Mouse (Mus musculus) embryonic facial prominence, embryonic 10.5 days (tissue): ENCODE results near the gene Srf. TPM values are rescaled to one million over a fixed set of nuclear protein-coding genes. Genes with fewer than 3 reads are reported as not detected.

Experiments used
- DNase-seq: peaks from one replicate; pipeline ENCODE4 v3.0.0-alpha.2; 2017; ENCODE audit warnings: low spot score
- H3K27ac ChIP-seq: fragments of 300-500 bp; sonication (generic); replicated peaks from 2 replicates; pipeline ENCODE4 v1.5.1; 2016; ENCODE audit warnings: mild to moderate bottlenecking
- H3K27me3 ChIP-seq: fragments of 300-500 bp; sonication (generic); replicated peaks from 2 replicates; pipeline ENCODE4 v1.6.1; 2016; ENCODE audit warnings: low read depth, mild to moderate bottlenecking; ENCODE audit not compliant: poor library complexity, severe bottlenecking
- H3K36me3 ChIP-seq: fragments of 300-500 bp; sonication (generic); replicated peaks from 2 replicates; pipeline ENCODE4 v1.6.1; 2016; ENCODE audit warnings: mild to moderate bottlenecking, moderate library complexity
- H3K4me1 ChIP-seq: fragments of 300-500 bp; sonication (generic); 2 replicates; pipeline ENCODE4 v1.6.1; 2016
- H3K4me3 ChIP-seq: fragments of 300-500 bp; sonication (generic); 2 replicates; pipeline ENCODE4 v1.5.1; 2016; ENCODE audit warnings: mild to moderate bottlenecking, moderate library complexity
- H3K9me3 ChIP-seq: fragments of 300-500 bp; sonication (generic); 2 replicates; pipeline ENCODE4 v1.6.1; 2016; ENCODE audit warnings: mild to moderate bottlenecking
- WGBS: fragments of 180-500 bp; shearing (Covaris S2); methylation state at CpG from one replicate; pipeline ENCODE4 v1.1.7; 2016; 5-methylcytosine and 5-hydroxymethylcytosine counted together
- polyA plus RNA-seq: library from polyadenylated mRNA; unstranded; fragments of >200 nt; fragmentation: Nextera tagmentation; extraction: Ambion mirVana; gene quantifications from 2 replicates; pipeline ENCODE4 v1.2.1, GENCODE M21; 2016

Srf gene
- polyA plus RNA-seq, 1 experiment from 2014 or later = 5.6 TPM

DNA sequence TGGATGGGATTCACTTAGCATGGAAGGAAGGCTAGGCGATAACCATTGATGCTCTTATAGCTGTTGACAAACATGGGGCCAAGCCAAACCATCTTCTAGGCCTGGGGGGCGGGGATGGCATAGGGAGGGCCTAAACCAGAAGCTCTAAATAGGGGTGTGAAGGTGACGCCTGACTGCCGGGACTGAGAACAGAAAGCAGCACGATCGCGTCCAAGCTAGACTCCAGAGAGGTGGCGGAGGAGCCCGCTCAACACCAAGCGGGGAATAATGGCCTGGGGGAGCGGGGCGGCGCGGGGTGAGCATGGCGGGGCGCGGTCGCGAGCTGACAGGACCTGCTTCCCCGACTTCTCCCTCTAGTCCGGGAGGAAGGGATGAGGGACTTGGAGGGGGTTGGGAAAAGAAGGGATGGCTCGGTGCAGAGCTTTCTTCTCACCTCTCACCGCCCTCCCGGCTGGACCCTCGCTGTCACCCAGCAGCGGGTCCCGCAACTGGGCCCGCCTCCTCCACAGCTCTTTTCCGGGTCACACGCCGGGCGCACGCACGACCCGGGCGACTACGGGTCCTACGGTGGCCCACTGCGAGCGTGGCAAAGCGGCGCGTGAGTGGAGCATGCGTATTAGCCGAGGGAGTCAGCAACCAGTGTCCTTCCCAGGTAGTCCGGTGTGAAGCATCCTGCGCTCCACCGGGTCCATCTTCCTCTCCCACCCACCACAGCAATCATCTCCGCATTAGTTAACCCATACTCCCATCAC is 10.0 kb downstream of the Srf start, which contains the start of gene Cul9:
Cul9 (minus strand) TSS at position 576 of the 752 bp plus-strand sequence.
- peak; percentile 77 for DNase-seq
- Histone ChIP-seq H3K4me3 (peak within 1 kb of the TSS; percentile 75), H3K4me1 (peaks cover 39% of the 10 kb centered on the region), H3K27me3 (peaks cover 56% of the 10 kb centered on the region), H3K27ac (peak within 1 kb of the TSS; percentile 58), H3K36me3 (peaks cover 41% of the 10 kb centered on the region), H3K9me3 (no peaks in the 10 kb centered on the region)
- WGBS = 2% methylated on average over 49 of the region's 49 CpGs

DNA sequence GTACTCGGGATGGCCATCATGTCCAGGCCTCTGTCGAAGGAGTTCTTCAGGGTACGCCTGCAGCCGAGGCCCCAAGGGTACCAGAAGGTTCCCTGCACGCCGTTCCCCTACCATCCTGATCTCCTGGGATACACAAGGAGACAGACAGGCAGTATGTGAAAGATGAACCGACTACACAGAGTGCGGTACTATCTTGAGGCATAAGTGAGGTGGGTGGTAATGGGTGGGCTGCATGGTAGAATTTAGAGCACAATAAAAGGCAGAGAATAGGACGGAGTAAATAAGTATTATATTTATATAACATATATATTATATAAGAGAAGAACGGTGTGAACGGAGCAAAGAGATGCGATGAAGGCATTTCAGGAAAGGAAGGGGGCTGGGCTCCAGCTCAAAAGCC is 12.3 kb downstream of the Srf start:
- peaks cover 69% of the 10 kb centered on the region for H3K27me3 ChIP-seq
- H3K36me3 ChIP-seq = peaks cover 23% of the 10 kb centered on the region
- no peak for DNase-seq
- H3K27ac ChIP-seq = no peak overlapping the region
- H3K4me3 ChIP-seq = no peak overlapping the region
- no peaks in the 10 kb centered on the region for H3K9me3 ChIP-seq
- 92% methylated on average over 12 of the region's 12 CpGs for WGBS
- peaks cover 43% of the 10 kb centered on the region for H3K4me1 ChIP-seq

DNA sequence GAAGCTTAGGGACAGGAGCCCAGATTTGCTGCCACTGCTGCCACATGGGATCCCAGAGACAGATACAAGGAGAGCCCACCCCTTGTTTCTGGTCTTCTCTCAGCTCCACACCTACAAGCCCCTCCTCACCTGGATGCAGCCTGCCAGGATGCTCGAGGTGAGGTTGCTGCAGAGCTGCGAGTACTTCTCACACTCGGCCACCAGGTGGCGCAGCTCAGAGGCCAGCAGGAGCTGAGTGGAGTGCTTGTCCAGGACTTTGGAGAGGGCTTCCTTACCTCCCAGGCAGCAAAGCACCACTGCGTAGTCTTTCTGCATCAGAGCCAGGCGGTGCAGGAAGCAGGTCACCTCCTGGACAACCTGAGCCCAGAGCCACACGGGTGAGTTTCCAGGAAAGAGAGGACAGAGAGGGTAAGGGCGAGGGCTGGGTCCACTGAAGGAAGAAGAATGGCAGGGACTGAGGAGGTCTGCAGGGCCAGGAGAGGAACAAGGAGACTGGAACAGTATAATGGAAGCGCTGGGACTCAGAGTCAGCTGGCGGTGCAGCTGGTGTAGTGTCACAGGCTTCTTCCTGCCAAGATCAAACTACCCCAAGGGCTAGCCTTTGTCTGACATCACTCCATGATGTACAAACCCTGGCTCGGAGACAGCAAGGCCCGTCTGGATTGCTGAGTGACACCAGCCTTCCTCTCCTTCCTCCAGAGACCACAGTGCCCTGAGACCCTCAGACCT is 30.2 kb downstream of the Srf start:
- Histone ChIP-seq H3K36me3 (no peaks in the 10 kb centered on the region), H3K27me3 (peaks cover 27% of the 10 kb centered on the region), H3K9me3 (no peaks in the 10 kb centered on the region), H3K4me1 (peaks cover 26% of the 10 kb centered on the region), H3K27ac (no peak overlapping the region), H3K4me3 (no peak overlapping the region)
- 38% methylated on average over 12 of the region's 12 CpGs for WGBS
- peak; percentile 86 for DNase-seq

DNA sequence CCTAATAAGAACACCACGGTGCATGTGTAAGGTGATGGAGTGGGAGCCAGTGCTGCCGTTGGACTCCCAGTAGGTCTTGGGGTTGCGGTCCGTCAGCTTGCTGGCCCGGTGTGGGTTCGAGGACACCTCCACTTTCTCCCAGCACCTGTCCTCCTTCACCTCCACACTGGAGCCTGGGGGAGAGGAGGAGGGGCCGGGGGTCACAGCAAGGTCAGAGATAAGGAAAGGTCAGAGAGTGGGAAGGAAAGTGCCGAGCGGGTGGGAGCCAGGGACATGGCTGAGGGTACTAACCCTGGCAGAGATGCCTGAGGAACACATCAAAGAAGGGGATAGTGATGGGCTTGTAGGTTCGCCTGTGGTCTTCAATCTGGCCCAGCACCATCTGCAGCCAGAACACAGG is 30.9 kb downstream of the Srf start:
- H3K36me3 ChIP-seq = no peaks in the 10 kb centered on the region
- no peak for DNase-seq
- H3K9me3 ChIP-seq = no peaks in the 10 kb centered on the region
- 86% methylated on average over 10 of the region's 10 CpGs for WGBS
- no peak overlapping the region for H3K27ac ChIP-seq
- H3K27me3 ChIP-seq = peaks cover 33% of the 10 kb centered on the region
- no peak overlapping the region for H3K4me3 ChIP-seq
- peaks cover 33% of the 10 kb centered on the region for H3K4me1 ChIP-seq

DNA sequence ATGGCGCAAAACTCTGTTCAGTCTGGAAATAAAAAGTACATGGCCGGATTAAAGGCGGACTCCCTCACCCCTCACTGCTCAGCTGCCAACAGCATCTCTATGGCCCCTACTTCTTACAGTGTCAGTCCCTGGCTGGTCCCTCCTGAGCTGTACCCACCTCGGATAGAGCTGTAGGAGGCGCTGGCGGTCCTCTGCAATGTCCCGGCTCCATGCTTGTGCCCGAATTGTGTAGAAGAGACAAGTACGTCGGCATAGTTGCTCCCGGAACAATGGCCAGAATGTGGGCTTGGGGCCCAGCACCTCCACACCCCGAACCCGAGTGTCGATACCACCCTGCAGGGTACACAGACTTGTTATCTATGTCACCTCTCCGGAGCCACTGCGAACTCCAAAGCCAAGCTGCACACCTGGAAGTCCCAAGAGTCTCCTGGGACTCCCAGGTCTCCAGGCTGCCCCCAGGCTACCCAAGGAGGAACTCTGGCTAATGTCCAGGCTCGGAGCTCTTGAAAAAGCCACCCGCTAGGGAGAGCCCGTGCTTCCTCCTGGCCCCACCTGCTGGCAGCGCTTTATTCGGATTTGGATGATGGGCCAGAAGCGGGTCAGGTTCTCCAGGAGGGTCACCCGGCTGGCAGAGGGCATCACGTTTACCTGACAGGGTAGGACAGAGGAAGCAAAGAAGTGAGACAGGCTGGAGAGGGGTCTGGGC is 33.9 kb downstream of the Srf start:
- DNase-seq = no peak
- Histone ChIP-seq H3K27me3 (peaks cover 48% of the 10 kb centered on the region), H3K9me3 (no peaks in the 10 kb centered on the region), H3K4me1 (peaks cover 39% of the 10 kb centered on the region), H3K36me3 (no peaks in the 10 kb centered on the region), H3K4me3 (peak overlapping the region; percentile 8; the same call in 1 of the 2 replicates), H3K27ac (no peak overlapping the region)
- WGBS = 35% methylated on average over 24 of the region's 24 CpGs

DNA sequence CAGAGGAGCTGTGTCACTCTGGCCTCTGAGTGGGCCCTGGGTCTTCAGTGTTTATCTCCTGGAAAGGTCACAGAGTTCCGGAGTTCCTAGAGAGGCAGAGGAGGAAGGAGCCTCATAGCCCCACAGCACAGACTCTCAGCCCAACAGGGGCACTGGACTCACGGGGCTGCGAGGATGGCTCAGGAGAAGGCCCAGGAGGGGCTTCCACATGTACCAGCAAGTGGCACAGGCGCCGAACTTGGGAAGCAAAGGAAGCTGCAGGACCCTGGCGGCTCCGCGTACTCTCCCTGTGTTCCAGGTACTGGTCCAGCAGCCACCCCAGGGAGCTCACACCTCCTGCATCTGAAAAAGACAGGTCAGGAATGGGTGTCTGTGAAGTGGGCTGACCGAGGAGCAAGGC is 34.8 kb downstream of the Srf start:
- Histone ChIP-seq H3K27me3 (peaks cover 48% of the 10 kb centered on the region), H3K36me3 (no peaks in the 10 kb centered on the region), H3K4me3 (peak overlapping the region; percentile 46), H3K27ac (0 out of 2 replicates have a peak overlapping the region, but pooled peaks have one; percentile 63), H3K9me3 (no peaks in the 10 kb centered on the region), H3K4me1 (peaks cover 35% of the 10 kb centered on the region)
- WGBS = 77% methylated on average over 9 of the region's 9 CpGs
- DNase-seq = no peak

DNA sequence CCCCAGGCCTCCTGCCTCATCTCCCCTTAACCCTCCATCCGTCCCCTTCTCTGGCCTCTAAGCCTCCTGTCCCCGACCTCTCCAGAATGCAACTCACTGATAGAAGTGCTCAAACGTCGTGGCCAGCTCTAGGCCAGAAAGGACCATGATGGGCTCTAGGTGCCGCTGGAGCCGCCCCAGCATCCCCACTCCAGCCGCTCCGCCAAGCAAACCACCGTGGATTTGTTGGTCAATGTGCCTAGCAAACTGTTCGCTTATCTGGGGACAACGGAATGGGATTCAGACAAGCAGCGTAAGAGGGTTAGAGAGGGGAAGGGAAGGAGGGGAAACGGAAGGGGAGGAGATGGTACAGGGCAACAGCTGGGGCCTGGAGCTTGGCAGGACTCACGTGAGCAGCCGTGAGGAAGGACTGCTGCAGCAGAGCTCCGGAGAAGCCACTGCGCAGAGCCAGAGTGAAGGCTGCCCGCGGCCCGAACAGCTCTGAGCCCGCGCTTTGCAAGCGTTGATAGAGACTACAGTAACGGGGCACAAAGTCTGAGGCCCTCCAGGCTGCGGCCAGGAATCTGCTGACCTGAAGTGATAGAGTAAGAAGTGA is 35.5 kb downstream of the Srf start:
- Histone ChIP-seq H3K4me1 (peaks cover 29% of the 10 kb centered on the region), H3K27ac (peak overlapping the region; percentile 63), H3K9me3 (no peaks in the 10 kb centered on the region), H3K27me3 (peaks cover 48% of the 10 kb centered on the region), H3K4me3 (peak overlapping the region; percentile 46), H3K36me3 (no peaks in the 10 kb centered on the region)
- DNase-seq = peak; percentile 47
- WGBS = 46% methylated on average over 25 of the region's 25 CpGs

DNA sequence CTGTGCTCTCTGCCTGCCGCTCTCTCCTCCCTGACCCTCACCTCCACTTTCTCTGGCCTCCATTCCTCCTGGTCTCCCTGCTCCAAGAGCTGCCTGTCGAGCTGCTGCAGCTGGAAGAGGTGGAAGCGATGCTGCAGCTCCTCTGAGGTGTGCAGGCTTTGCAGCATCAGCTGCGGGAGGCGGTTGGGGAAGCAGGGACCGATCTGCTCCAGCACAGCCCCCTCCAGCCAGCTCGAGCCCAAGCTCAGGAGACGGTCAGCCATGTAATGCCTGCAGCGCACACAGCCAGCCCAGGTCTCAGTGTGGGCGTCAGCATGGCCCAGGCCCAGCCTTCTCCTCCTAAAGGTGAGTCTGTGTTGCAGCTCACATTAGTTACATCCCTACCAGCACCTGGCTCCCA is 36.0 kb downstream of the Srf start:
- H3K27ac ChIP-seq = peak overlapping the region; percentile 63
- H3K27me3 ChIP-seq = peaks cover 48% of the 10 kb centered on the region
- no peaks in the 10 kb centered on the region for H3K9me3 ChIP-seq
- H3K4me3 ChIP-seq = peak overlapping the region; percentile 46
- 47% methylated on average over 10 of the region's 10 CpGs for WGBS
- DNase-seq = no peak
- H3K4me1 ChIP-seq = peaks cover 29% of the 10 kb centered on the region
- no peaks in the 10 kb centered on the region for H3K36me3 ChIP-seq

DNA sequence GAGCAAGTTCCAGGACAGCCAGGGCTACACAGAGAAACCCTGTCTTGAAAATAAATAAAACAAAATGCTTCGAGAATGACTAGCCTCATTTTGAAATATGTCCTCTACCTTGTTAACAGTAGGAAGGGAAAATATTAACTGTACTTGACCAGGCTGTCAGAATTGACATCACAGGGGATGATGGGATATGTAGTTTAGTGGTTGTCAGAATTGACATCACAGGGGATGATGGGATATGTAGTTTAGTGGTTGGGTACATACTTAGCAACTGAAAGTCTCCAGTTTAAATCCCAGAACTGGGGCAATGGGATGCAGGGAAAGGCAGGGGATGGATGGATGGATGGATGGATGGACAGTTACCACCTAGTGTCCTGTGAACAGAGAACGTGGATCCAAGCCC is 42.6 kb downstream of the Srf start:
- H3K27ac ChIP-seq = no peak overlapping the region
- DNase-seq = no peak
- 65% methylated on average over 2 of the region's 2 CpGs for WGBS
- no peak overlapping the region for H3K4me3 ChIP-seq
- H3K4me1 ChIP-seq = peaks cover 3% of the 10 kb centered on the region; the same call in 1 of the 2 replicates
- H3K27me3 ChIP-seq = no peaks in the 10 kb centered on the region
- no peaks in the 10 kb centered on the region for H3K36me3 ChIP-seq
- no peaks in the 10 kb centered on the region for H3K9me3 ChIP-seq

DNA sequence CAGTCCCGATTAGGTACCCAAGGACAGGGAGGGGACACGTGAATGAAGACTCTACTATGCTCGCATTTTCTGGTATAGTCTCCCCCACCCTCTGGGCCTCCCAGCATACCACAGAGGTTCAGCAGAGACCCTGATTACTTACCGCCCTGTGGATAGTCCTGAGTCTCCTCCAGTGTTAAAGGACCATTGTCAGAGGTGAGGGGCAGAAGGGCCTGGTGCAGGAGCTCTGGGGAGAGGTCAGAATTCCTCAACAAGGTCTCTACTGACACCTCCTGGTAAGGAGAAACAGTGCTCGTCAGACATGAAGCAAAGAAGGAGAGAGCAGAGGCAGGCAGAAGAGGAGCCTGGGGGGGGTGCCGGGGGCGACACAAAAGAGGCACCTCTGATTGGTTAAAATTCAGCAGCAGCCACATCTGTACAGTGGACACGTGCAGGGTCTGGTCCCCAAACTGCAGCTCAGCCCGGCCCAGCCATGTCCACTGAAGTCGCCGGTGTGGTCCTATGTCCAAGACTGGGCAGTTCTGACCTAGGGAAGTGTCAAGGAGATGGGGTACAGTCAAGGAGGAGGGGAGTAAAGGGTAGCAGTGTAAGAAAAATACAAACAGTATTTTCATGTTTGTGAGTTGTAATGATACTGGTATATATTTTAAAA is 44.8 kb downstream of the Srf start:
- Histone ChIP-seq H3K4me3 (no peak overlapping the region), H3K4me1 (peaks cover 3% of the 10 kb centered on the region; the same call in 1 of the 2 replicates), H3K36me3 (no peaks in the 10 kb centered on the region; the same call in 1 of the 2 replicates), H3K9me3 (no peaks in the 10 kb centered on the region), H3K27ac (0 out of 2 replicates have a peak overlapping the region, but pooled peaks have one; percentile 7), H3K27me3 (no peaks in the 10 kb centered on the region)
- DNase-seq = peak; percentile 46
- WGBS = 45% methylated on average over 11 of the region's 11 CpGs

DNA sequence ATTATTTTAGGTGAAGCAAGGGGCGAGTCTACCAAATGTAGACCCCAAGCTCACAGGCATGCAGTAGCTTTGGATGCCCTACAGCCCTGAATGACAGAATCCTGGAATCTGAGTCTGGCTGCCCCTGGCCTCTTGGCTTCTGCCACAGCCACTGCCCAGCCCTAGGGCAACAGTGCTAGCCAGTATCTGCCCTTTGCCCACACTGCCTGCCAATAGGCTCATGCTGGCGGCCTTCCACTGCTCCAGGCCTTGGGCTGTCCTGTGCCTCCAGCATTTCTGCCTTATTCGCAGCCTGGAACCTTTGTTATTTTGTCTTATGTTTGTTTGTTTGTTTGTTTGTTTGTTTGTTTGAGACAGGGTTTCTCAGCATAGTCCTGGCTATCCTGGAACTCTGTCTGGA is 50.4 kb downstream of the Srf start:
- Histone ChIP-seq H3K36me3 (peaks cover 18% of the 10 kb centered on the region), H3K4me3 (no peak overlapping the region), H3K4me1 (peaks cover 5% of the 10 kb centered on the region; the same call in 1 of the 2 replicates), H3K9me3 (no peaks in the 10 kb centered on the region), H3K27ac (no peak overlapping the region), H3K27me3 (no peaks in the 10 kb centered on the region)
- DNase-seq = no peak
- WGBS = 88% methylated on average over 3 of the region's 3 CpGs
